Mouse (Mus musculus): ENCODE data around the gene Sh3rf3. TPM values are rescaled to one million over a fixed set of nuclear protein-coding genes. Genes with fewer than 3 reads are reported as not detected.

The Sh3rf3 gene
- polyA plus RNA-seq, 1 experiment from 2014 or later, result 0.45 TPM

DNA sequence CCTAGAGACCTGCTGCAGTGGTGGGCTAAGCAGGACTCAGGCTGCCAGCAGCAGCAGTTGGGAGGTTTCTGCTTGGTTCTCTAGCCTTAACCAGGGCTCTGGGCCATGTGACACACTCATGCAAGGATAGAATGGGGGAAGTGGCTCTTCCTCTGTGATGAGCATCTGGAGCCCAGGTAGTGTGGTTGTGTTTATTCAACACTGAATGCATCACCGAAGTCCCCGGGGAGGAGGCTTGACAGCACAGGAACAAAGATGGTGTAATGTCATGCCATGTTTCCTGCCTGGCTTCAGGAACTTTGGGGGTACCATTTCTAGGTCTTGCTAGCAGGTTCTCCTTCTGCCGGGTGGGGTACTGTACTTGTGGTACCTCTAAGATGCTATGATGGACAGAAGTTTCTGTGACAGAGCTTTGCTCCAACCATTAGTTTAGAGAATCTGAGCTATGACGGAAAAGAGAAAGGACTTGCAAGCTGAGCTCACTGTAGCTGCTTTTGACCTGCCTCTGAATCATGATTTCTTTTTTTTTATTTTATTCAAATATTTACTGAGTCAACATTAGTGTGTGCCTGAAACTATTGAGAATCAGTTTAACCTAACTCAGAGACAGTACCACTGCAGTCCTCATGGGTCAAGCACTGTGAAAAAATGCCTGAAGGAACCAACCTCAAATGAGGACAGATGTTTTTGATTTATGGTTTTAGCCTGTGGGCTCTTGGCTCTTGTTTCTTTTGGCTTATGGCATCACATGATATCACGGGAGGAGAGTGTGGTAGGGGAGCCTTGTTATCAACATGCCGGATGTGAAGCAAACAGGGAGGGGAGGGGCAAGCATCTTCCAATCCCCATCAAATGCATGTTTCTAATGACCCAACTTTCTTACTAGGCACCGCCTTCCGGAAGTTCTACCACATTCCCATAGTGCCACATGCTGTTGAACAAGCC lies 102.4 kb downstream of the Sh3rf3 start:
- Histone ChIP-seq H3K4me2 (replicated peaks; ENCODE audit: low read depth) (no peak overlapping the region), H3K27me3 (ENCODE audit: control insufficient read depth, insufficient read depth, low read length) (no peaks in the 10 kb centered on the region), H3K9me3 (ENCODE audit: control insufficient read depth, low read length) (no peaks in the 10 kb centered on the region), H3K4me3 (ENCODE audit: low read depth, low read length) (no peak overlapping the region), H3K4me1 (replicated peaks; ENCODE audit: control insufficient read depth, insufficient read depth) (no peaks in the 10 kb centered on the region), H3K36me3 (ENCODE audit: control insufficient read depth, insufficient read depth, low read length) (no peaks in the 10 kb centered on the region), H3K27ac (replicated peaks) (no peak overlapping the region), H3K9ac (ENCODE audit: low read length) (no peak overlapping the region)
- DNase-seq (ENCODE audit: low spot score) (no peak), ATAC-seq (ENCODE audit: low FRiP score, low TSS enrichment) (peak; percentile 75; the same call in 1 of the 2 replicates)
- TF ChIP-seq EP300 (optimal IDR thresholded peaks at IDR 0.05) (no peak), CTCF (IDR thresholded peaks at IDR 0.05; ENCODE audit: low read depth) (no peak)
- WGBS, result 57% methylated on average over 8 of the region's 8 CpGs

DNA sequence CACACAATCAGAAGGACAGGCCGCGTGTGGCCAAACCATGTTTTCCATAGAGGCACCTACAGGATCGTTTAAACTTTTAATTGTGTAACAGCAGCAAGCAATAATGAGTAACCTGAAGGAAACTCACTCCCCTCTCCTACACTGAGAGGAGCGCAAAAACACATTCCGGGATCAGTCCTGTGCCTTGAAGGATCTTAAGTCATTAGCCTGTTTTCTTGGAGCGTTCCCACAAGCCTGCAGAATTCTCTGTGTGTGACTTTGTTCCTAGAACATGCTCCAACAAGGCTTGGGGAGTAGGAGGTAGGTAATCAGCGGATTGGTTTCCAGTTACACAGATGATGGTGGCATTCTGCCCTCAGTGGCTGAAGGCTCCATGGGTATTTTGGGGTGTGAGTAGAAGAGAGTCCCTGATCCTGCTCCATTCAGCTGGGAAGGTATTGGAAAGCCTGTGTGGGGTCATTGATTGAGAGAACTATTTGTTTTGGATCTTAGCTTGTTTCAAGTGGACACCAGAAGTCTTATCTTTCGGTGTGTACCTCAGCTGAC lies 108.6 kb downstream of the Sh3rf3 start:
- 83% methylated on average over 8 of the region's 8 CpGs for WGBS
- H3K27ac ChIP-seq (replicated peaks), result no peak overlapping the region
- TF ChIP-seq EP300 (optimal IDR thresholded peaks at IDR 0.05) (no peak), CTCF (IDR thresholded peaks at IDR 0.05; ENCODE audit: low read depth) (no peak)
- no peaks in the 10 kb centered on the region for H3K4me1 ChIP-seq (replicated peaks; ENCODE audit: control insufficient read depth, insufficient read depth)
- no peaks in the 10 kb centered on the region for H3K9me3 ChIP-seq (ENCODE audit: control insufficient read depth, low read length)
- DNase-seq (ENCODE audit: low spot score) (no peak), ATAC-seq (ENCODE audit: low FRiP score, low TSS enrichment) (no peak)
- no peak overlapping the region for H3K4me3 ChIP-seq (ENCODE audit: low read depth, low read length)
- no peak overlapping the region for H3K4me2 ChIP-seq (replicated peaks; ENCODE audit: low read depth)
- no peak overlapping the region for H3K9ac ChIP-seq (ENCODE audit: low read length)
- no peaks in the 10 kb centered on the region for H3K27me3 ChIP-seq (ENCODE audit: control insufficient read depth, insufficient read depth, low read length)
- H3K36me3 ChIP-seq (ENCODE audit: control insufficient read depth, insufficient read depth, low read length), result no peaks in the 10 kb centered on the region

DNA sequence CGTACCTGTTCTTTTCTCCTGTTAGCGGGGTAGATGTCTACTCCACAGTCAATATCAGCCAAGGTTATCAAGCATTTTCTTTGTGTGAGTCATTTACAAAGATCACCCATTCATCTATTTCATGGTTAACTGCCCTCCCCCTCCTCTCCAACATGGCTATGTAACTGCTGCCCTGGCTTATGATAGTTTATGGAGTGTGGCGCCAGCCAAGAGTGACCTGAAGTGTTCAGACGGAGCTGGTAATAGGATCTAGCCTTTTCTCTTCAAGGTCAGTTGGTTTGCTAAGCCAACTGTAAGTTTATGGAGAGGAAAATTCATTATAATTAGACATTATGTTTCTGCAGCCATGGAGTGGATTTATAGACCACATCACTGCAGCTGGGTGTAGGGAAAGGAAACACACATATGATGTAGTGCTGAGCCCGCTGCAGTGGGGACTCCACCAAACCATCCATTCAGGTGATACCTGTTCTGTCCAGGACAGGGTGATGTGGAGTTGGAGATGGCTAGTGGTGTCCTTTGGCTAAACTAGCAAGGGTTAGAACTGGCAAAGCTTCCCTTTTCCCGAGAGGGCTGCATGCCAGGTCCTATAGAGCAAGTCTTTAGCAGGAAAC lies 109.2 kb downstream of the Sh3rf3 start:
- H3K4me2 ChIP-seq (replicated peaks; ENCODE audit: low read depth), result no peak overlapping the region
- 70% methylated on average over 6 of the region's 6 CpGs for WGBS

DNA sequence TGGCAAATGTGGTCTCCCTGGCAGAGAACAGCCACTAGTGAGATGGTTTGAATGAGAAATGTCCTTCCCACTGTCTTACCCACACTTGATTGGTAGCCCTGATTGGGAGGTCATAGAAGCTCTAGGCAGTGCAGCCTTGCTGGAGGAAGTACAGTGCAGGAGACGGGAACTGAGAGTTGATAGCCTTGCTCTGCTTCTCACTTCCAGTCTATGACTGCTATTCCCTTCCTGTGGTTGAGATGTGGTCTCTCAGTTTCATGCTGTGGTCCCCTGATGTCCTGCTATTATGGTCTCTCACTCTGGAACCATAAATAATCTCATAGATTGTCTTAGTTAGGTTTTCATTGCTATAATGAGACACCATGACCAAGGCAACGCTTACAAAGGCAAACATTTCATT lies 109.8 kb downstream of the Sh3rf3 start:
- H3K4me2 ChIP-seq (replicated peaks; ENCODE audit: low read depth), result no peak overlapping the region
- no peaks in the 10 kb centered on the region for H3K27me3 ChIP-seq (ENCODE audit: control insufficient read depth, insufficient read depth, low read length)
- no peaks in the 10 kb centered on the region for H3K9me3 ChIP-seq (ENCODE audit: control insufficient read depth, low read length)
- no peak overlapping the region for H3K4me3 ChIP-seq (ENCODE audit: low read depth, low read length)
- no peak overlapping the region for H3K27ac ChIP-seq (replicated peaks)
- no peaks in the 10 kb centered on the region for H3K4me1 ChIP-seq (replicated peaks; ENCODE audit: control insufficient read depth, insufficient read depth)
- DNase-seq (ENCODE audit: low spot score), result no peak
- ATAC-seq (ENCODE audit: low FRiP score, low TSS enrichment), result no peak
- H3K9ac ChIP-seq (ENCODE audit: low read length), result no peak overlapping the region
- TF ChIP-seq CTCF (IDR thresholded peaks at IDR 0.05; ENCODE audit: low read depth) (no peak), EP300 (optimal IDR thresholded peaks at IDR 0.05) (no peak)
- WGBS, result 84% methylated on average over 2 of the region's 2 CpGs
- no peaks in the 10 kb centered on the region for H3K36me3 ChIP-seq (ENCODE audit: control insufficient read depth, insufficient read depth, low read length)

More for the DNA sequence above, 109.2 kb downstream of the Sh3rf3 start:
- no peaks in the 10 kb centered on the region for H3K4me1 ChIP-seq (replicated peaks; ENCODE audit: control insufficient read depth, insufficient read depth)
- H3K9ac ChIP-seq (ENCODE audit: low read length), result no peak overlapping the region
- no peak overlapping the region for H3K4me3 ChIP-seq (ENCODE audit: low read depth, low read length)
- TF ChIP-seq EP300 (optimal IDR thresholded peaks at IDR 0.05) (no peak), CTCF (IDR thresholded peaks at IDR 0.05; ENCODE audit: low read depth) (no peak)
- no peaks in the 10 kb centered on the region for H3K9me3 ChIP-seq (ENCODE audit: control insufficient read depth, low read length)
- no peaks in the 10 kb centered on the region for H3K27me3 ChIP-seq (ENCODE audit: control insufficient read depth, insufficient read depth, low read length)
- ATAC-seq (ENCODE audit: low FRiP score, low TSS enrichment) (no peak), DNase-seq (ENCODE audit: low spot score) (no peak)
- no peak overlapping the region for H3K27ac ChIP-seq (replicated peaks)
- H3K36me3 ChIP-seq (ENCODE audit: control insufficient read depth, insufficient read depth, low read length), result no peaks in the 10 kb centered on the region

DNA sequence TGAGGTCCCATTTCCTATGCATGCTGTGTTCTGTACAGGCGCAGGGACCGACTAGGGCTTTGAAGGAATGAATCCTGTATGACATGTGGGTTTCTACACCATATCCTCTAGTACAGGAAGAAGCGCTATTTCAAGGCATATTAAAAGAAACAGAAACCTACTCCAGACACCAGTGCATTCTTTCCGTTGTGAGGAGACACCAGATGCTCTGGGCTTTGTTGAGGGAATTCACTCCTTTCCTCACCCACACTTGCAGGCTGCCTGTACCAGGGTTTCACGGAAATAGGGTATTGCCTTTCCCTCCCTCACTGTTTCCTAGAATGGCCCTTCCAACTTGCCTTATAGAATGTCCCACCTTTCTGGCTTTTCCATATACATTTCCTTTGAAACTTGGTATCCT lies 113.4 kb downstream of the Sh3rf3 start:
- no peak overlapping the region for H3K4me2 ChIP-seq (replicated peaks; ENCODE audit: low read depth)
- H3K4me1 ChIP-seq (replicated peaks; ENCODE audit: control insufficient read depth, insufficient read depth), result no peaks in the 10 kb centered on the region
- no peaks in the 10 kb centered on the region for H3K36me3 ChIP-seq (ENCODE audit: control insufficient read depth, insufficient read depth, low read length)
- WGBS, result 71% methylated on average over 5 of the region's 5 CpGs
- no peak overlapping the region for H3K27ac ChIP-seq (replicated peaks)
- ATAC-seq (ENCODE audit: low FRiP score, low TSS enrichment) (no peak), DNase-seq (ENCODE audit: low spot score) (no peak)
- no peak for TF ChIP-seq EP300 (optimal IDR thresholded peaks at IDR 0.05)
- TF ChIP-seq CTCF (IDR thresholded peaks at IDR 0.05; ENCODE audit: low read depth), result no peak
- no peak overlapping the region for H3K4me3 ChIP-seq (ENCODE audit: low read depth, low read length)
- no peaks in the 10 kb centered on the region for H3K27me3 ChIP-seq (ENCODE audit: control insufficient read depth, insufficient read depth, low read length)
- H3K9me3 ChIP-seq (ENCODE audit: control insufficient read depth, low read length), result no peaks in the 10 kb centered on the region
- H3K9ac ChIP-seq (ENCODE audit: low read length), result no peak overlapping the region
